Mouse (Mus musculus) C2C12 (cell line): ENCODE measurements at regions not wholly inside any gene's neighbourhood (a gene's known extent, or its start where the extent isn't known, plus 50 kb on each side); places are given as distances from the start of the nearest gene placed in this dataset.

Experiments
- H3K27me3 ChIP-seq: one replicate; pipeline ENCODE4 v1.6.1; 2011; ENCODE audit not compliant: control insufficient read depth, insufficient read depth, insufficient read length
- H3K36me3 ChIP-seq: one replicate; pipeline ENCODE4 v1.6.1; 2011; ENCODE audit not compliant: control insufficient read depth, insufficient read depth
- H3K4me3 ChIP-seq: one replicate; pipeline ENCODE4 v1.5.1; 2011; ENCODE audit warnings: mild to moderate bottlenecking, control low read depth; ENCODE audit not compliant: poor library complexity, insufficient read depth, severe bottlenecking
- H3K79me2 ChIP-seq: one replicate; pipeline ENCODE4 v1.6.1; 2011; ENCODE audit not compliant: control insufficient read depth, insufficient read depth
- H3K79me3 ChIP-seq: one replicate; pipeline ENCODE4 v1.6.1; 2011; ENCODE audit warnings: low read depth, control low read depth
- H3ac ChIP-seq: one replicate; pipeline ENCODE3; 2011; ENCODE audit warnings: low read depth; ENCODE audit not compliant: control insufficient read depth, insufficient read length
- CEBPB ChIP-seq: IDR thresholded peaks from one replicate; pipeline ENCODE4 v1.6.1; 2011; ENCODE audit warnings: low read depth, mild to moderate bottlenecking, control low read depth, moderate library complexity
- CTCF ChIP-seq: IDR thresholded peaks from one replicate; pipeline ENCODE4 v1.5.1; 2011; ENCODE audit not compliant: control insufficient read depth, insufficient read depth, insufficient read length
- FOSL1 ChIP-seq: IDR thresholded peaks from one replicate; pipeline ENCODE4 v1.8.0; 2011; ENCODE audit warnings: mild to moderate bottlenecking, low read length; ENCODE audit not compliant: poor library complexity, insufficient read depth, severe bottlenecking
- MAX ChIP-seq: IDR thresholded peaks from one replicate; pipeline ENCODE4 v1.6.1; 2011; ENCODE audit warnings: mild to moderate bottlenecking, control low read depth
- MYOD1 ChIP-seq: IDR thresholded peaks from one replicate; pipeline ENCODE4 v1.6.1; 2011; ENCODE audit warnings: low read depth; ENCODE audit not compliant: control insufficient read depth, insufficient read length
- MYOG ChIP-seq: IDR thresholded peaks from one replicate; pipeline ENCODE4 v1.6.1; 2011; ENCODE audit not compliant: control insufficient read depth, insufficient read length; ENCODE audit errors: extremely low read depth
- USF1 ChIP-seq: IDR thresholded peaks from one replicate; pipeline ENCODE4 v1.6.1; 2011; ENCODE audit warnings: low read depth, mild to moderate bottlenecking, control low read depth, moderate library complexity

- H3K79me2 ChIP-seq, result peaks cover 59% of the 10 kb centered on the region
- peaks cover 10% of the 10 kb centered on the region for H3K79me3 ChIP-seq
- no peak overlapping the region for H3ac ChIP-seq
- H3K36me3 ChIP-seq, result no peaks in the 10 kb centered on the region
- no peaks in the 10 kb centered on the region for H3K27me3 ChIP-seq
- H3K4me3 ChIP-seq, result no peak overlapping the region
- TF ChIP-seq FOSL1 (no peak), CEBPB (no peak)
Observed at GRCm38 (mm10) chr13:28823311-28823880, 130.1 kb downstream of the Sox4 start.

GRCm38 (mm10) chr13:28820868-28821533 is 132.5 kb downstream of the Sox4 start:
- Histone ChIP-seq H3K79me3 (peaks cover 8% of the 10 kb centered on the region), H3K36me3 (no peaks in the 10 kb centered on the region), H3K27me3 (no peaks in the 10 kb centered on the region), H3K79me2 (peaks cover 45% of the 10 kb centered on the region), H3K4me3 (no peak overlapping the region), H3ac (no peak overlapping the region)
- no peak for TF ChIP-seq CTCF

- no peak overlapping the region for H3K4me3 ChIP-seq
- no peak overlapping the region for H3ac ChIP-seq
- peaks cover 13% of the 10 kb centered on the region for H3K79me3 ChIP-seq
- H3K27me3 ChIP-seq, result no peaks in the 10 kb centered on the region
- H3K36me3 ChIP-seq, result no peaks in the 10 kb centered on the region
- TF ChIP-seq FOSL1, result no peak
- TF ChIP-seq MYOD1, result no peak
- TF ChIP-seq MAX, result no peak
- TF ChIP-seq MYOG, result no peak
- no peak for TF ChIP-seq CTCF
- TF ChIP-seq USF1, result no peak
- TF ChIP-seq CEBPB, result no peak
- peaks cover 43% of the 10 kb centered on the region for H3K79me2 ChIP-seq
Observed at GRCm38 (mm10) chr13:28814127-28814526, 139.4 kb downstream of the Sox4 start.

- Histone ChIP-seq H3K27me3 (no peaks in the 10 kb centered on the region), H3ac (no peak overlapping the region), H3K79me3 (peaks cover 12% of the 10 kb centered on the region), H3K36me3 (no peaks in the 10 kb centered on the region), H3K79me2 (peaks cover 54% of the 10 kb centered on the region), H3K4me3 (no peak overlapping the region)
- TF ChIP-seq MAX (no peak), FOSL1 (no peak), CTCF (no peak), MYOD1 (peak; percentile 67), MYOG (no peak)
Observed at GRCm38 (mm10) chr13:28811667-28812575, 141.6 kb downstream of the Sox4 start.

- Histone ChIP-seq H3K36me3 (no peaks in the 10 kb centered on the region), H3K27me3 (no peaks in the 10 kb centered on the region), H3ac (no peak overlapping the region), H3K4me3 (no peak overlapping the region), H3K79me2 (peaks cover 49% of the 10 kb centered on the region), H3K79me3 (peaks cover 10% of the 10 kb centered on the region)
- no peak for TF ChIP-seq USF1
- TF ChIP-seq CEBPB, result peak; percentile 30
- TF ChIP-seq MYOD1, result peak; percentile 94
Observed at GRCm38 (mm10) chr13:28811081-28811439, 142.5 kb downstream of the Sox4 start.

GRCm38 (mm10) chr13:28810326-28811080 is 143.0 kb downstream of the Sox4 start:
- Histone ChIP-seq H3K79me2 (peaks cover 49% of the 10 kb centered on the region), H3K27me3 (no peaks in the 10 kb centered on the region), H3K4me3 (no peak overlapping the region), H3K79me3 (peaks cover 9% of the 10 kb centered on the region), H3ac (no peak overlapping the region), H3K36me3 (no peaks in the 10 kb centered on the region)
- TF ChIP-seq MYOD1 (peak; percentile 13), CTCF (no peak)
